Mouse (Mus musculus) heart, postnatal 0 days (tissue): Measurements from ENCODE around the gene Hyls1.

ENCODE experiments used
- CTCF ChIP-seq: IDR thresholded peaks from 2 replicates; pipeline ENCODE4 v1.5.1; 2016; ENCODE audit warnings: antibody characterized with exemption, control low read depth, low read depth
- EP300 ChIP-seq: IDR thresholded peaks from 2 replicates; pipeline ENCODE4 v1.6.1; 2016; ENCODE audit warnings: antibody characterized with exemption, low read depth

- no peak for TF ChIP-seq CTCF
- TF ChIP-seq EP300 = no peak
Observed at GRCm38 (mm10) chr9:35558257-35559008, 11.8 kb downstream of the Hyls1 start, which contains the start of the genes Ddx25 and Pus3.
